Mouse (Mus musculus): ENCODE measurements around the gene Snapc2. TPM values are rescaled to one million over a fixed set of nuclear protein-coding genes. Genes with fewer than 3 reads are reported as not detected.

Gene Snapc2
- polyA plus RNA-seq, 1 experiment from 2014 or later, result 52.0 TPM

GRCm38 (mm10) chr8:4276111-4276465 is 23.2 kb downstream of the Snapc2 start:
- 21% methylated on average over 9 of the region's 9 CpGs for WGBS
- Histone ChIP-seq H3K9me3 (ENCODE audit: control insufficient read depth, low read length) (no peaks in the 10 kb centered on the region), H3K4me3 (ENCODE audit: low read length) (peak overlapping the region; percentile 68), H3K9ac (ENCODE audit: low read length) (peak overlapping the region; percentile 83), H3K27me3 (ENCODE audit: control insufficient read depth, insufficient read depth, low read depth, low read length) (no peaks in the 10 kb centered on the region), H3K36me3 (ENCODE audit: control insufficient read depth, insufficient read depth, low read length) (peaks cover 16% of the 10 kb centered on the region), H3K4me1 (replicated peaks; ENCODE audit: control insufficient read depth, insufficient read depth, low read length) (peaks cover 8% of the 10 kb centered on the region), H3K27ac (ENCODE audit: low read length) (peak overlapping the region; percentile 60; the same call in 1 of the 2 replicates), H3K4me2 (ENCODE audit: low read depth, low read length) (peak overlapping the region; percentile 56)
- ATAC-seq (ENCODE audit: low read depth), result no peak

GRCm38 (mm10) chr8:4292738-4293137 is 39.9 kb downstream of the Snapc2 start:
- Histone ChIP-seq H3K9me3 (ENCODE audit: control insufficient read depth, low read length) (no peaks in the 10 kb centered on the region), H3K4me3 (ENCODE audit: low read length) (no peak overlapping the region), H3K36me3 (ENCODE audit: control insufficient read depth, insufficient read depth, low read length) (peaks cover 59% of the 10 kb centered on the region), H3K4me2 (ENCODE audit: low read depth, low read length) (no peak overlapping the region), H3K9ac (ENCODE audit: low read length) (no peak overlapping the region), H3K4me1 (replicated peaks; ENCODE audit: control insufficient read depth, insufficient read depth, low read length) (no peaks in the 10 kb centered on the region), H3K27me3 (ENCODE audit: control insufficient read depth, insufficient read depth, low read depth, low read length) (no peaks in the 10 kb centered on the region), H3K27ac (ENCODE audit: low read length) (no peak overlapping the region)
- no peak for ATAC-seq (ENCODE audit: low read depth)
- WGBS, result 86% methylated on average over 5 of the region's 5 CpGs

- H3K4me2 ChIP-seq (ENCODE audit: low read depth, low read length), result no peak overlapping the region
- H3K4me3 ChIP-seq (ENCODE audit: low read length), result no peak overlapping the region
- no peaks in the 10 kb centered on the region for H3K9me3 ChIP-seq (ENCODE audit: control insufficient read depth, low read length)
- WGBS, result 89% methylated on average over 4 of the region's 4 CpGs
- no peak for ATAC-seq (ENCODE audit: low read depth)
- peaks cover 64% of the 10 kb centered on the region for H3K36me3 ChIP-seq (ENCODE audit: control insufficient read depth, insufficient read depth, low read length)
- no peak overlapping the region for H3K27ac ChIP-seq (ENCODE audit: low read length)
- no peaks in the 10 kb centered on the region for H3K27me3 ChIP-seq (ENCODE audit: control insufficient read depth, insufficient read depth, low read depth, low read length)
- H3K9ac ChIP-seq (ENCODE audit: low read length), result no peak overlapping the region
- H3K4me1 ChIP-seq (replicated peaks; ENCODE audit: control insufficient read depth, insufficient read depth, low read length), result no peaks in the 10 kb centered on the region
These were observed 44.9 kb downstream of the Snapc2 start for GRCm38 (mm10) chr8:4297822-4298221.

- H3K4me2 ChIP-seq (ENCODE audit: low read depth, low read length), result no peak overlapping the region
- H3K27me3 ChIP-seq (ENCODE audit: control insufficient read depth, insufficient read depth, low read depth, low read length), result no peaks in the 10 kb centered on the region
- peaks cover 50% of the 10 kb centered on the region for H3K36me3 ChIP-seq (ENCODE audit: control insufficient read depth, insufficient read depth, low read length)
- no peak for ATAC-seq (ENCODE audit: low read depth)
- no peaks in the 10 kb centered on the region for H3K4me1 ChIP-seq (replicated peaks; ENCODE audit: control insufficient read depth, insufficient read depth, low read length)
- no peak overlapping the region for H3K27ac ChIP-seq (ENCODE audit: low read length)
- no peaks in the 10 kb centered on the region for H3K9me3 ChIP-seq (ENCODE audit: control insufficient read depth, low read length)
- WGBS, result 76% methylated on average over 3 of the region's 3 CpGs
- H3K4me3 ChIP-seq (ENCODE audit: low read length), result no peak overlapping the region
- H3K9ac ChIP-seq (ENCODE audit: low read length), result no peak overlapping the region
These were observed 51.3 kb downstream of the Snapc2 start for GRCm38 (mm10) chr8:4304124-4304547.

Other genes with a start within 250 kb of the Snapc2 start
- not detected in 2 replicates for gene Cd209f, start 147.2 kb upstream of the Snapc2 start, polyA plus RNA-seq (2015; fragmentation: Nextera tagmentation; extraction: Ambion mirVana)
- gene Cd209g, start 119.0 kb upstream of the Snapc2 start, polyA plus RNA-seq (2015; fragmentation: Nextera tagmentation; extraction: Ambion mirVana), result not detected in 2 replicates
- gene Evi5l, start 86.5 kb upstream of the Snapc2 start, polyA plus RNA-seq (2015; fragmentation: Nextera tagmentation; extraction: Ambion mirVana), result 24.1 and 24.5 TPM in 2 replicates
- 4.4 and 4.5 TPM in 2 replicates for gene Prr36, start 35.6 kb upstream of the Snapc2 start, polyA plus RNA-seq (2015; fragmentation: Nextera tagmentation; extraction: Ambion mirVana)
- 6.0 and 6.7 TPM in 2 replicates for gene Lrrc8e, start 26.3 kb upstream of the Snapc2 start, polyA plus RNA-seq (2015; fragmentation: Nextera tagmentation; extraction: Ambion mirVana)
- gene Map2k7, start 14.3 kb upstream of the Snapc2 start, polyA plus RNA-seq (2015; fragmentation: Nextera tagmentation; extraction: Ambion mirVana), result 26.8 and 29.1 TPM in 2 replicates
- gene Gm49320, start 14.2 kb upstream of the Snapc2 start, polyA plus RNA-seq (2015; fragmentation: Nextera tagmentation; extraction: Ambion mirVana), result 1.1 and 1.6 TPM in 2 replicates
- gene Tgfbr3l, start 4.9 kb upstream of the Snapc2 start, polyA plus RNA-seq (2015; fragmentation: Nextera tagmentation; extraction: Ambion mirVana), result 3.4 and 4.2 TPM in 2 replicates
- 54.4 and 58.0 TPM in 2 replicates for gene Ctxn1, start 6.2 kb downstream of the Snapc2 start, polyA plus RNA-seq (2015; fragmentation: Nextera tagmentation; extraction: Ambion mirVana)
- 56.5 and 57.2 TPM in 2 replicates for gene Timm44, start 22.8 kb downstream of the Snapc2 start, polyA plus RNA-seq (2015; fragmentation: Nextera tagmentation; extraction: Ambion mirVana)
- 18.2 and 25.8 TPM in 2 replicates for gene Ccl25, start 72.1 kb downstream of the Snapc2 start, polyA plus RNA-seq (2015; fragmentation: Nextera tagmentation; extraction: Ambion mirVana)
- gene Elavl1, start 72.3 kb downstream of the Snapc2 start, polyA plus RNA-seq (2015; fragmentation: Nextera tagmentation; extraction: Ambion mirVana), result 197 and 224 TPM in 2 replicates
- 30.2 and 31.0 TPM in 2 replicates for gene Cers4, start 239.9 kb downstream of the Snapc2 start, polyA plus RNA-seq (2015; fragmentation: Nextera tagmentation; extraction: Ambion mirVana)